Mouse (Mus musculus) liver, adult 2 months (tissue): ENCODE measurements at regions not wholly inside any gene's neighbourhood (a gene's known extent, or its start where the extent isn't known, plus 50 kb on each side); places are given as distances from the start of the nearest gene placed in this dataset.

Source experiments
- CTCF ChIP-seq: fragments of 200-500 bp; IDR thresholded peaks from 2 replicates; pipeline ENCODE4 v1.5.1; 2011; ENCODE audit warnings: low read depth, low read length, control low read depth
- POLR2A ChIP-seq: fragments of 200-500 bp; IDR thresholded peaks from 2 replicates; pipeline ENCODE4 v1.6.1; 2011; ENCODE audit warnings: low read length, control low read depth; ENCODE audit not compliant: insufficient read depth; ENCODE audit errors: extremely low read depth

DNA sequence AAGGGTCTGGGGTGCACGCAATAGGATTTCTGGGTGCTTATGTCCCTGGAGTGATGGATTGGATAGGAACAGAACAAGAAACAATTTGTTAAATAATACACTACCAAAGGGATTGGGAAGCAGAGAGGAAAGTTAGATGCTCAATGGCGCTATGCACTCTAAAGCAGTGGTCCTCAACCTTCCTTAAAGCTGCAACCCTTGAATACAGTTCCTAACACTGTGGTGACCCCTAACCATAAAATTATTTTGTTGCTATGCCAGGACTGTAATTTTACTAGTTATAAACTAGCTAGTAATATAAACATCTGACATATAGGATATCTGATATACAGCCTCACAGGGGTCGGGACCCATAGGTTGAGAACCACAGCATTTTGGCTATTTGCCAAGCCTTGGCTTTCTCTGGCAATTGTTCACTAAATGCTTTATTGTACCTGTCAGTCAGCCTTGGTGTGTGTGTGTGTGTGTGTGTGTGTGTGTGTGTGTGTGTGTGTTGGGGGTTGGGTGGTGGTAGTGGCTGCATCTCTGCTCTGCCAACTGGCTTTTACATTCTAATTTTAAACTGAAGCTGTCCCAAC lies 193.8 kb upstream of the Ccdc54 start:
- TF ChIP-seq POLR2A: no peak
- no peak for TF ChIP-seq CTCF
